Mouse (Mus musculus): ENCODE results near the gene Gm3095.
"Not testable (repeated sequence)": the region's sequence is repeated elsewhere in the genome, so short reads cannot be mapped to it uniquely, and the experiment has no call there.

Gene Gm3095

DNA sequence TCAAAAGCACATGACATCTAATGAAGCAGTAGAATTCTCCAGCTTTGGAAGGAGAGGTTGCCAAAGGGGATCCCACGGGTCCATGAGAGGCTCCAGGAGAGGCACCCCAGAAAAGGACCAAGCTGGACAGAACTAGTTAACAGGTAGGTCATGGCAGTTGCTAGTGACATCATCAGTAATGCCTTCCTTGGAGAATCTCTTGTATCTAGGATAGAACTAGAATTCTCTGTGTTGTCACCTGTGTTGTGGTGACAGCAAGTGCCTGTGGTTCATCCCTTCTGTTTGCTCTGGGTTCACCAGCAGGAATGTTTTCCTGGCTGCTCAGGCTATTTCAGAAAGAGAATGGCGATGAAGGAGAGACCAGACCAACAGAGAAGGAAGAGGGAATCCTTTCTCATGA, at the start of gene Gm3095:
Gene Gm3095 (plus strand): TSS at position 301 of the 400 bp plus-strand sequence.
- not testable (repeated sequence) for DNase-seq (ENCODE audit: low read depth, low spot score)

GRCm38 (mm10) chr14:3931456-3931855, 31.9 kb upstream of the Gm3095 start, which contains the start of gene Gm3029:
Gm3029 (plus strand) TSS chr14:3931756.
- not testable (repeated sequence) for DNase-seq (ENCODE audit: low read depth, low spot score)

- not testable (repeated sequence) for DNase-seq (ENCODE audit: low read depth, low spot score)
Observed at GRCm38 (mm10) chr14:3998094-3998493, 34.7 kb downstream of the Gm3095 start, which contains the start of gene Gm3099. Gm3099 (plus strand) TSS chr14:3998394.
